Mouse (Mus musculus) neural tube, embryonic 15.5 days (tissue): Measurements from ENCODE around the gene Blvrb. TPM values are rescaled to one million over a fixed set of nuclear protein-coding genes. Genes with fewer than 3 reads are reported as not detected.

Experiments
- ATAC-seq: fragments of 200-750 bp; cut with Nextera tagmentation; 2 replicates; pipeline ENCODE4 v1.8.0; 2017; ENCODE audit warnings: mild to moderate bottlenecking, moderate TSS enrichment, moderate library complexity; ENCODE audit not compliant: low FRiP score
- H3K27ac ChIP-seq: fragments of 300-500 bp; sonication (generic); replicated peaks from 2 replicates; pipeline ENCODE4 v1.5.1; 2015; ENCODE audit warnings: mild to moderate bottlenecking, inconsistent platforms
- H3K27me3 ChIP-seq: fragments of 300-500 bp; sonication (generic); replicated peaks from 2 replicates; pipeline ENCODE4 v1.6.1; 2015; ENCODE audit warnings: inconsistent platforms
- H3K36me3 ChIP-seq: fragments of 300-500 bp; sonication (generic); 2 replicates; pipeline ENCODE4 v1.6.1; 2015; ENCODE audit warnings: inconsistent platforms
- H3K4me1 ChIP-seq: fragments of 300-500 bp; sonication (generic); 2 replicates; pipeline ENCODE4 v1.6.1; 2015; ENCODE audit warnings: inconsistent platforms
- H3K4me2 ChIP-seq: fragments of 300-500 bp; sonication (generic); 2 replicates; pipeline ENCODE4 v1.6.1; 2015; ENCODE audit warnings: inconsistent platforms, mild to moderate bottlenecking, moderate library complexity
- H3K4me3 ChIP-seq: fragments of 300-500 bp; sonication (generic); replicated peaks from 2 replicates; pipeline ENCODE4 v1.5.1; 2015; ENCODE audit warnings: mild to moderate bottlenecking, inconsistent platforms
- H3K9ac ChIP-seq: fragments of 300-500 bp; sonication (generic); replicated peaks from 2 replicates; pipeline ENCODE4 v1.6.1; 2015; ENCODE audit warnings: mild to moderate bottlenecking, inconsistent platforms
- H3K9me3 ChIP-seq: fragments of 300-500 bp; sonication (generic); replicated peaks from 2 replicates; pipeline ENCODE4 v1.6.1; 2016; ENCODE audit warnings: inconsistent platforms
- WGBS: fragments of 180-500 bp; shearing (Covaris S2); methylation state at CpG from one replicate; pipeline ENCODE4 v1.1.7; 2015; ENCODE audit warnings: mixed read lengths; 5-methylcytosine and 5-hydroxymethylcytosine counted together
- polyA plus RNA-seq: library from polyadenylated mRNA; unstranded; fragments of >200 nt; fragmentation: Nextera tagmentation; extraction: Ambion mirVana; gene quantifications from 2 replicates; pipeline ENCODE4 v1.2.1, GENCODE M21; 2015

The Blvrb gene
- polyA plus RNA-seq, 1 experiment from 2014 or later, result 24.5 TPM

DNA sequence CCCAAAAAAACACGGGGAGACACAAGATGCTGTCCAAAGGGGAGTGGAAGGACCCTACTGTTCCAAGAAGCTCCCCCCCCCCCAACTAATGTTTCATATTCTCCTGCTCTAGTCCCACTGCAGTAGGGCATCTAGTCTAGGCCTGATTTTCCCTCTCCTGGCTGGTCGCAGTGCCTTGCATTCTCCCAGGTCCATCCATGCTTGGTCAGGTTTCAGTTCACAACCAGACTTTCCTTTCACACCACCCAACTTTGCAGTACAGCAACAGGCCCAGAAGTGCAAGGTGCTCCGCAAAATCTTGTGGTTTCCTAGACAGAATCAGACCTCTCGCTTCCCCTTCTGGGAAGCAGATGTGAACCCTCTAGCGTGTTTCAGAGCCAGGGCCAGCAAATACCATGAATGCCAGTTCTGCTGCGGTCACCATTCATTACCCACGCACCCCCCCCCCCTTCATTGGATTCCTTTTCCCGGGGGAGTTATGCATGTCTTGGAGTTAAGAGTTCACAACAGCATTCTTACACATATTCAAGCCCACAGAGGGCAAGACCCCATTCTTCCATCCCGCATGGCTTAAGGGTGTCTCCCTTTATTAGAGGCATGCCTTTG lies 59.1 kb downstream of the Blvrb start:
- WGBS, result 48% methylated on average over 9 of the region's 9 CpGs

DNA sequence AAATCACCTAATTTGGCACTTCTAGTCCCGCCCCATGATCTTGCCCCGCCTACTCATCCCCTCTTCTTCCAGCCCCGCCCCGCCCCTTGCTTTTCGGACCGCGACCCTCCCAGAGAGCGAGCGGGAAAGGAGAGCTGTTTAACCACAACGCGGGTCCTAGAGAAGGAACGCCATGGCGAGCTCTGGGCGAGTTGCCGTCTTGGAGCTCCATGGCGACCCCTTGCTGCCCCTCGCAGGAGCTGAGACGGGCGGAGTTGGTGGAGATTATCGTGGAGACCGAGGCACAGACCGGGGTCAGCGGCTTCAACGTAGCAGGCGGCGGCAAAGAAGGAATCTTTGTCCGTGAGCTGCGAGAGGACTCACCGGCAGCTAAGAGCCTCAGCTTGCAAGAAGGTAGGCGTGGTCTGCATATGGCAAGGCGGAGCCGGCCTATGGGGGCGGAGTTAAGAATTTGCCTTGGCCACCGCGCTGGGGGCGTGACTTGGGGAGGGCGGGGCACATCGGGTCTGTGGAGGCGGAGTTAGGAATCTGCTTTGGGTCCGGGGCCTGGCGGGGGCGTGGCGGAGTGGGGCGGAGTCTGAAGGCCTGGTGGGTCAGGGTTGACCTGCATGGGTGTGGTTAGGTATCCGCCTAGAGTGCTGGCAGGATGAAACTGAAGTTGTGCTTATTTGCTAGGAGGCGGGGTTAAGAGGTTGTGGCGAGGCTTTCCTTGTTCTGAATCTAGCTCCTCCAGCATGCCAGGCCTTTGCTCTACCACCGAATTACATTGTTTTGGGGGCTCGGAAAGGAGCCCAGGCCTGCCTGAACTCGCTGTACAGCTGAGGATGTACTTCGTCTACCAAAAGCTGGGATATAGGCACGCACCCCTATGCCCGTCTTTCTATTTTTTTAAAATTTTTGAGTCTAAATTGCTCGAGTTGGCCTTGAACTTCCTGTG lies 60.2 kb downstream of the Blvrb start:
- under 1% methylated on average over 54 of the region's 54 CpGs for WGBS
- Histone ChIP-seq H3K27me3 (no peaks in the 10 kb centered on the region), H3K4me1 (peaks cover 20% of the 10 kb centered on the region), H3K4me2 (peak overlapping the region; percentile 62), H3K9ac (peak overlapping the region; percentile 48), H3K27ac (peak overlapping the region; percentile 92), H3K36me3 (no peaks in the 10 kb centered on the region), H3K4me3 (peak overlapping the region; percentile 49), H3K9me3 (no peaks in the 10 kb centered on the region)
- peak; percentile 94 for ATAC-seq

More for the DNA sequence above, 59.1 kb downstream of the Blvrb start:
- Histone ChIP-seq H3K9me3 (no peaks in the 10 kb centered on the region), H3K4me3 (peak overlapping the region; percentile 49), H3K4me2 (peak overlapping the region; percentile 62), H3K27ac (peak overlapping the region; percentile 92), H3K9ac (peak overlapping the region; percentile 48; the same call in 1 of the 2 replicates), H3K27me3 (no peaks in the 10 kb centered on the region), H3K4me1 (peaks cover 20% of the 10 kb centered on the region), H3K36me3 (no peaks in the 10 kb centered on the region)
- ATAC-seq, result no peak

DNA sequence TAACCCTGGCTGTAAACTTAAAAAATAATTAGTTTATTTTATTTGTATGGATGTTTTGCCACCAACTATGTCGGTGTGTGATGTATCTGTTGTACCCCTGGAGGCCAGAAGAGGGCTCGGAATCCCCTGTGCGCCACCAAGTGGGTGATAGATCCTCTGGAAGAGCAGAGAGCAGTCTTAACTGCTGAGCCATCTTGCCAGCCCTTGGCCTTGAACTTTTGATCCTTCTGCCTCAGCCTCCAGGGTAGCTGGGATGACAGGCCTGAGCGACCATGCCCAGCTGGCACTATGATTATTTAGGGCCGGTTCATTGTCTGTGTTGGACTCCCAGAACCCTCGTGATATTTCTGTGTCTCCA lies 60.8 kb downstream of the Blvrb start:
- Histone ChIP-seq H3K4me1 (peaks cover 20% of the 10 kb centered on the region), H3K27ac (peak overlapping the region; percentile 92), H3K27me3 (no peaks in the 10 kb centered on the region), H3K9me3 (no peaks in the 10 kb centered on the region), H3K4me3 (peak overlapping the region; percentile 49), H3K36me3 (no peaks in the 10 kb centered on the region), H3K4me2 (peak overlapping the region; percentile 62), H3K9ac (no peak overlapping the region)
- peak; percentile 70 for ATAC-seq
- 26% methylated on average over 6 of the region's 6 CpGs for WGBS

DNA sequence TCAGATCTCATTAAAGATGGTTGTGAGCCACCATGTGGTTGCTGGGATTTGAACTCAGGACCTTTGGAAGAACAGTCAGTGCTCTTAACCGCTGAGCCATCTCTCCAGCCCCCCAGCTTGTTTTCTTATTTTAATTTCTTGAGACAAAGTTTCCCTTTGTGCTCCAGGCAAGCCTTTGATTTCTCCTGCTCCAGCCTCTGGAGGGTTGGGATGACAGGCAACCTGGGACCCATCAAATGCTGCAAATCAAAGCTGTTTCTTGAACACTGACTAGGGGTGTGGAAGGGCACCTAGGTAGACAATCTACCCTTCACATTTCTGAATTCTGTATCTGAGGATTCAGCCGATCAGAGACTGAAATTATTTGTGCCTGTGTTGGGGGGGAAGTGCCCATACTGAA lies 63.0 kb downstream of the Blvrb start:
- WGBS, result 86% methylated on average over 2 of the region's 2 CpGs
- H3K36me3 ChIP-seq, result no peaks in the 10 kb centered on the region
- H3K4me3 ChIP-seq, result no peak overlapping the region
- H3K9me3 ChIP-seq, result no peaks in the 10 kb centered on the region
- no peak for ATAC-seq
- H3K9ac ChIP-seq, result no peak overlapping the region
- no peak overlapping the region for H3K4me2 ChIP-seq
- H3K27ac ChIP-seq, result no peak overlapping the region
- no peaks in the 10 kb centered on the region for H3K27me3 ChIP-seq
- peaks cover 20% of the 10 kb centered on the region for H3K4me1 ChIP-seq

DNA sequence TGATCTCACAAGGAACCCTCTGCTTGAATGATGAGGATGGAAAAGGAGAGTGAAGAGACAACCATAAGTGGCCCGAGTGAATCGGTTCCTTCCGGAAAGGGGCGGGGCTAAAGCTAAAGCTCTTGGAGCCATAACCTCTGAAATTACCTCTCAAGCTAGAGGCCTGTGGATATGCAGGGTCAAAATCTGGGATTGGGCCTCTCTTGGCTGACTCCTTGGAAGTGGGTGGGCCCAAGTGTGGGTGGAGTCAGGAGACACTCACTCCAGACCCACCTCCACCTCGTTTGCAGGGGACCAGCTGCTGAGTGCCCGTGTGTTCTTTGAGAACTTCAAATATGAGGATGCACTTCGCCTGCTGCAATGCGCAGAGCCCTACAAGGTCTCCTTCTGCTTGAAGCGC lies 67.2 kb downstream of the Blvrb start:
- WGBS, result 78% methylated on average over 9 of the region's 9 CpGs
- Histone ChIP-seq H3K27ac (no peak overlapping the region), H3K27me3 (no peaks in the 10 kb centered on the region), H3K4me2 (no peak overlapping the region), H3K9me3 (no peaks in the 10 kb centered on the region), H3K4me1 (no peaks in the 10 kb centered on the region), H3K4me3 (no peak overlapping the region), H3K9ac (no peak overlapping the region), H3K36me3 (no peaks in the 10 kb centered on the region)
- ATAC-seq, result no peak

Other genes with a start within 250 kb of the Blvrb start
- 5.9 and 6.1 TPM in 2 replicates for gene Itpkc, start 219.3 kb upstream of the Blvrb start, polyA plus RNA-seq
- 20.1 and 20.9 TPM in 2 replicates for gene Coq8b, start 215.0 kb upstream of the Blvrb start, polyA plus RNA-seq
- gene Numbl, start 189.5 kb upstream of the Blvrb start, polyA plus RNA-seq, result 47.7 and 60.7 TPM in 2 replicates
- 10.7 and 17.8 TPM in 2 replicates for gene Ltbp4, start 110.3 kb upstream of the Blvrb start, polyA plus RNA-seq
- gene Shkbp1, start 92.0 kb upstream of the Blvrb start, polyA plus RNA-seq, result 28.9 and 33.4 TPM in 2 replicates
- gene Gm20479, start 90.6 kb upstream of the Blvrb start, polyA plus RNA-seq, result not detected in 2 replicates
- gene Sptbn4, start 292 bp upstream of the Blvrb start, polyA plus RNA-seq, result 3.7 TPM in 2 replicates
- 8.8 and 11.0 TPM in 2 replicates for gene Sertad3, start 25.8 kb downstream of the Blvrb start, polyA plus RNA-seq
- 11.6 and 15.8 TPM in 2 replicates for gene Sertad1, start 38.9 kb downstream of the Blvrb start, polyA plus RNA-seq
- 2.0 and 2.4 TPM in 2 replicates for gene Prx, start 51.3 kb downstream of the Blvrb start, polyA plus RNA-seq
- 1.5 and 2.1 TPM in 2 replicates for gene Hipk4, start 75.3 kb downstream of the Blvrb start, polyA plus RNA-seq
- gene Pld3, start 105.2 kb downstream of the Blvrb start, polyA plus RNA-seq, result 187 and 191 TPM in 2 replicates
- gene 2310022A10Rik, start 105.3 kb downstream of the Blvrb start, polyA plus RNA-seq, result 32.6 and 33.9 TPM in 2 replicates
- 52.0 and 59.7 TPM in 2 replicates for gene Akt2, start 143.6 kb downstream of the Blvrb start, polyA plus RNA-seq
- gene Ttc9b, start 205.9 kb downstream of the Blvrb start, polyA plus RNA-seq, result 78.0 and 99.5 TPM in 2 replicates
- 15.3 and 21.0 TPM in 2 replicates for gene Map3k10, start 226.6 kb downstream of the Blvrb start, polyA plus RNA-seq
- gene Zfp607b, start 241.4 kb downstream of the Blvrb start, polyA plus RNA-seq, result 10.1 and 10.7 TPM in 2 replicates